25 mouse cellular contexts compared by ENCODE assay signal in genomic region chr7:111455541-111455940, GRCm38 (mm10).
DNase-seq lines count a peak whose midpoint lies in the region; ATAC-seq and TF ChIP-seq lines count a peak whose summit lies in the region.
"Had no signal": no experiment of that assay in that cellular context is flagged by ENCODE, and none has a peak within 500 bp of the region (broad histone marks: within the 10 kb centered on the region; RNA-seq: fewer than 3 reads in every experiment).

No protein-coding gene starts in this region.

- no peak for DNase-seq in frontal cortex, postnatal 36 days (ENCODE audit: low spot score in 2 of 2)
- DNase-seq in testis, postnatal 14 days (ENCODE audit: low spot score) = no peak
- peak; percentile 77 for DNase-seq in NIH3T3 (ENCODE audit: low read depth)
- peak; percentile 56 for DNase-seq in brain, adult 2 months (ENCODE audit: low read depth, low spot score)
- no peak for DNase-seq in kidney, postnatal 25 days
- DNase-seq in spleen, adult 12 weeks (ENCODE audit: low spot score) = no peak
- DNase-seq: adrenal gland, adult 2 months; adrenal gland, postnatal 10 days; adrenal gland, postnatal 25 days; B cell, adult 2 months; cerebellum, adult 11 months; cerebellum, adult 18-20 months; cerebellum, adult 8-10 months; cerebellum, adult 9-11 months; cerebellum, postnatal 25 days; forebrain, postnatal 0 days had no signal

- TF ChIP-seq CTCF in testis, adult 2 months (IDR thresholded peaks at IDR 0.05; ENCODE audit: control insufficient read depth, insufficient read depth, insufficient replicate concordance, low read depth, low read length) = no peak

- no peaks in the 10 kb centered on the region for H3K27me3 ChIP-seq in testis, adult 2 months (ENCODE audit: control insufficient read depth, insufficient read depth, low read length)
- H3K27me3 ChIP-seq: CH12.LX; embryonic facial prominence, embryonic 12.5 days; forebrain, embryonic 13.5 days; forebrain, embryonic 15.5 days had no signal

- no peaks in the 10 kb centered on the region for H3K36me3 ChIP-seq in testis, adult 2 months (ENCODE audit: control insufficient read depth, insufficient read depth, low read length)
- H3K36me3 ChIP-seq: embryonic facial prominence, embryonic 10.5 days; embryonic facial prominence, embryonic 12.5 days; forebrain, embryonic 15.5 days; G1E had no signal

- peak; percentile 50 for ATAC-seq in frontal cortex, adult (ENCODE audit: low TSS enrichment)
- ATAC-seq: CD4-positive, CD25-positive, alpha-beta regulatory T cell, adult 4 months; forebrain, embryonic 13.5 days; forebrain, embryonic 15.5 days; forebrain, postnatal 0 days had no signal

- H3K27ac ChIP-seq in testis, adult 2 months (ENCODE audit: control insufficient read depth, insufficient read depth, low read depth, low read length) = no peak overlapping the region
- H3K27ac ChIP-seq: embryonic facial prominence, embryonic 10.5 days; embryonic facial prominence, embryonic 12.5 days; forebrain, embryonic 13.5 days; forebrain, embryonic 15.5 days had no signal

- no peaks in the 10 kb centered on the region for H3K4me1 ChIP-seq in testis, adult 2 months (ENCODE audit: control insufficient read depth, insufficient read depth, low read length)
- H3K4me1 ChIP-seq: forebrain, embryonic 13.5 days; forebrain, embryonic 15.5 days had no signal

- peak overlapping the region; percentile 13; the same call in 1 of the 2 replicates for H3K4me3 ChIP-seq in testis, adult 2 months (ENCODE audit: control insufficient read depth, low read depth, low read length)
- H3K4me3 ChIP-seq: embryonic facial prominence, embryonic 10.5 days; embryonic facial prominence, embryonic 12.5 days; forebrain, embryonic 13.5 days; forebrain, embryonic 15.5 days had no signal

- no peak for TF ChIP-seq POLR2A in testis, adult 2 months (IDR thresholded peaks at IDR 0.05; ENCODE audit: control insufficient read depth, low read depth, low read length)

Comparison
In these comparisons a context has a peak if more than half of its experiments do, and no peak if none do; other contexts are left out.
1. DNase-seq: peak in NIH3T3 (single experiment) and brain, adult 2 months (single experiment); none in frontal cortex, postnatal 36 days (0 of 2), testis, postnatal 14 days (single experiment), kidney, postnatal 25 days (0 of 2) and spleen, adult 12 weeks (single experiment).